Mouse (Mus musculus) heart, postnatal 0 days (tissue): ENCODE measurements at regions not wholly inside any gene's neighbourhood (a gene's known extent, or its start where the extent isn't known, plus 50 kb on each side); places are given as distances from the start of the nearest gene placed in this dataset.

Experiments
- ATAC-seq: fragments of 200-750 bp; cut with Nextera tagmentation; 2 replicates; pipeline ENCODE4 v1.8.0; 2017; ENCODE audit warnings: low read depth, moderate number of reproducible peaks, moderate library complexity; ENCODE audit not compliant: insufficient read depth
- DNase-seq: peaks from one replicate; pipeline ENCODE4 v3.0.0-alpha.2; 2016; ENCODE audit warnings: low spot score
- H3K27ac ChIP-seq: fragments of 300-500 bp; sonication (generic); 2 replicates; pipeline ENCODE4 v1.5.1; 2014; ENCODE audit warnings: low read depth, mild to moderate bottlenecking
- H3K27me3 ChIP-seq: fragments of 300-500 bp; sonication (generic); 2 replicates; pipeline ENCODE4 v1.6.1; 2014; ENCODE audit warnings: low read length, mixed read lengths; ENCODE audit not compliant: control insufficient read depth, insufficient read depth
- H3K36me3 ChIP-seq: fragments of 300-500 bp; sonication (generic); replicated peaks from 2 replicates; pipeline ENCODE4 v1.6.1; 2014; ENCODE audit warnings: low read length, mixed read lengths; ENCODE audit not compliant: control insufficient read depth, insufficient read depth
- H3K4me1 ChIP-seq: fragments of 300-500 bp; sonication (generic); 2 replicates; pipeline ENCODE4 v1.6.1; 2014; ENCODE audit warnings: antibody characterized with exemption; ENCODE audit not compliant: control insufficient read depth, insufficient read depth
- H3K4me2 ChIP-seq: fragments of 300-500 bp; sonication (generic); 2 replicates; pipeline ENCODE4 v1.6.1; 2014; ENCODE audit warnings: low read depth, mild to moderate bottlenecking, low read length, moderate library complexity
- H3K4me3 ChIP-seq: fragments of 300-500 bp; sonication (generic); 2 replicates; pipeline ENCODE4 v1.5.1; 2014; ENCODE audit warnings: low read depth, low read length
- H3K9ac ChIP-seq: fragments of 300-500 bp; sonication (generic); replicated peaks from 2 replicates; pipeline ENCODE4 v1.6.1; 2014; ENCODE audit warnings: low read depth, low read length, mixed read lengths
- H3K9me3 ChIP-seq: fragments of 300-500 bp; sonication (generic); replicated peaks from 2 replicates; pipeline ENCODE4 v1.6.1; 2016; ENCODE audit warnings: low read length; ENCODE audit not compliant: control insufficient read depth
- CTCF ChIP-seq: IDR thresholded peaks from 2 replicates; pipeline ENCODE4 v1.5.1; 2016; ENCODE audit warnings: antibody characterized with exemption, control low read depth, low read depth
- EP300 ChIP-seq: IDR thresholded peaks from 2 replicates; pipeline ENCODE4 v1.6.1; 2016; ENCODE audit warnings: antibody characterized with exemption, low read depth
- WGBS: fragments of 180-500 bp; shearing (Covaris S2); extraction: QIAGEN DNeasy Blood & Tissue Kit; methylation state at CpG from one replicate; pipeline ENCODE4 v1.1.7; 2014; 5-methylcytosine and 5-hydroxymethylcytosine counted together

- Histone ChIP-seq H3K27me3 (peaks cover 14% of the 10 kb centered on the region; the same call in 1 of the 2 replicates), H3K4me3 (no peak overlapping the region), H3K27ac (no peak overlapping the region), H3K9ac (no peak overlapping the region), H3K4me1 (peaks cover 6% of the 10 kb centered on the region; the same call in 1 of the 2 replicates), H3K4me2 (no peak overlapping the region), H3K9me3 (no peaks in the 10 kb centered on the region), H3K36me3 (no peaks in the 10 kb centered on the region)
- ATAC-seq (no peak), DNase-seq (no peak)
- TF ChIP-seq CTCF (no peak), EP300 (no peak)
- WGBS = 58% methylated on average over 10 of the region's 10 CpGs
These were observed 139.8 kb downstream of the Opa1 start for GRCm38 (mm10) chr16:29718965-29719364.

DNA sequence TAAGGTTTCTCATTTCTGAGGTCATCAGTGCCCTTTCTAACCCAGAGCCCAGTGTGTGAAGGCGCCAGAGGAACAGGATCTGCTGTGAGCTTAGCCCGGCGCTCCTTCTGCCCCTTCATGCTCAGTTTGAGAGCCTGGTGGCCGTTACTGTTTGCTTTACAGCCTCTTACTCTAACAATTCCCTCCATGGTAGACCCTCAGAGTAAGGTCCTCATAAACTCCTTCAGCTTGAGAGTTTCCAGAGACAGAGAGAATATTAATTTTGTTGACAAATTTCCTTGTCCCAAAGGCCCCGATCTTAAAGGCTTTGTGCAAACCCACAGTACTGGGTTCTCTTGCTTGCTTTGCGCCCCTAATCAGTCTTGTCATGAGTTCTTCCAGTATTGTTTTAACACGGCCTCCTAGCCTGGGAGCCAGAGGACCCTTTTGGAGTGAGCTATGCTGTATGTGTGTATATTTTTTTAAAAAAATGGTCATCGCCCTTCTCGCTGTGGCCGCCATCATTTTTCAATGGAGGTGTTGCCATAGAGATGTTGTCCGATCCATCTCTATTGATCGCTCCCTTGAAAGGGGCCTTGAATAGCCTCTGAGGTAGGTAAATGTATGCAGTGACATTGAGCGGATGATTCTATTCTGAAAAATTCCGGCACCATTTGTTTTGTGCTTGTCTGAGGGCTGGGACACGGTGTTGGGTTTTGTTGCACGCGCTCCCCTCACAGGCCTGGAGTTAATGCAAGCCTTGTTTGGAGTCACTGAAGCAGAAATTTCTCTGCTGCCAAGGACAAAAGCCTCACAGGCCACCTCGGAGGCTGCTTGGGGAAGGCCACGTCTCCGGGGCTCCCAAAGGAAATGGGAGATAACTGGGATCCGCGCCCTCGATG lies 140.7 kb downstream of the Opa1 start:
- no peak for ATAC-seq
- 87% methylated on average over 23 of the region's 23 CpGs for WGBS
- Histone ChIP-seq H3K4me2 (no peak overlapping the region), H3K9ac (no peak overlapping the region), H3K4me3 (no peak overlapping the region), H3K36me3 (no peaks in the 10 kb centered on the region), H3K9me3 (no peaks in the 10 kb centered on the region), H3K27ac (no peak overlapping the region), H3K4me1 (0 out of 2 replicates have a peak, but pooled peaks cover under 1% of the 10 kb centered on the region), H3K27me3 (peaks cover 14% of the 10 kb centered on the region; the same call in 1 of the 2 replicates)
- no peak for DNase-seq
- TF ChIP-seq CTCF (no peak), EP300 (no peak)

DNA sequence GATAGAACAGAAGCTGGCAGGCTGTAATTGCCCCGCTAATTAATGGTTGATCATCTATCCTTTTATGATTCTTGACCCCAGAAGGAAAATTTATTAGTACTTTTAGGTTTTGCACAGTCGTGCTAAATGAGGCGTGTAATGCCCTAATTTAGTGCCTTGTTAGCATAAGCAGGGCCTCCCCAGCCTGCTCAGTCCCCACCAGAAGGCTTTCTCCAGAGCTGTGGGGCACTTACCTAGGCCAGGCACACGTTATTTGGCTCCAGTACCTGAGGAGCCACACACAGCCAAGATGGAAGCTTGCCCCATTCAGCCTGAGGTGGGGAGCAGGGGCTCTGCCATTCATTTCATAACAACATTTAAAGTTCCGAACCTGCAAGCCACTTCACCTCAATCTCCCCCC lies 146.0 kb downstream of the Opa1 start:
- H3K9me3 ChIP-seq = no peaks in the 10 kb centered on the region
- no peak overlapping the region for H3K4me2 ChIP-seq
- no peak overlapping the region for H3K9ac ChIP-seq
- no peak overlapping the region for H3K27ac ChIP-seq
- H3K4me1 ChIP-seq = no peaks in the 10 kb centered on the region
- WGBS = 71% methylated on average over 5 of the region's 5 CpGs
- no peaks in the 10 kb centered on the region for H3K36me3 ChIP-seq
- TF ChIP-seq CTCF (no peak), EP300 (no peak)
- peaks cover 48% of the 10 kb centered on the region for H3K27me3 ChIP-seq
- DNase-seq = no peak
- no peak overlapping the region for H3K4me3 ChIP-seq
- ATAC-seq = no peak

DNA sequence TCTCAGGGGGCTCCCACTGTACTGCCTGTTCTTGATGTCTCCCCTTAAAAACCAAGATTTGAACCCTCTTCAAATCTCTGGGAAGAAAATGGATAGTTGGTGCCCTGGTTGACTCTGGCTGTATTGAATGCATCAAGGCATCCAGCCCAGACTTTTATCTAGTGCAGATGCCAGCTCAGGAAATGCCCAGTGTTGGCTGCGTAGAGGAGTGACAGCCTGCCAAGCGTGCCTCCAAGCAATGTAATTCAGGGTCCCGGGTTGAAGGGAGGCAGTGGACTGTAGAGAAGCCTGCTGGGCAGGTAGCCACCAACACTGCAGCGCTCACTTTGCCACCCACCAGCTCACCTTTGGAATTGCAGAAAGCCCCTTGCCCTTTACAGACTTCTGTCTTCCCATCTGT lies 146.4 kb downstream of the Opa1 start:
- H3K4me3 ChIP-seq = no peak overlapping the region
- H3K4me1 ChIP-seq = no peaks in the 10 kb centered on the region
- H3K27ac ChIP-seq = no peak overlapping the region
- DNase-seq (no peak), ATAC-seq (no peak)
- no peak for TF ChIP-seq EP300
- TF ChIP-seq CTCF = no peak
- no peak overlapping the region for H3K9ac ChIP-seq
- no peaks in the 10 kb centered on the region for H3K36me3 ChIP-seq
- H3K27me3 ChIP-seq = peaks cover 46% of the 10 kb centered on the region
- H3K9me3 ChIP-seq = no peaks in the 10 kb centered on the region
- no peak overlapping the region for H3K4me2 ChIP-seq
- WGBS = 43% methylated on average over 4 of the region's 4 CpGs

- Histone ChIP-seq H3K4me2 (no peak overlapping the region), H3K27me3 (peaks cover 51% of the 10 kb centered on the region), H3K4me3 (no peak overlapping the region), H3K9ac (no peak overlapping the region), H3K36me3 (no peaks in the 10 kb centered on the region), H3K4me1 (no peaks in the 10 kb centered on the region), H3K9me3 (no peaks in the 10 kb centered on the region), H3K27ac (no peak overlapping the region)
- TF ChIP-seq CTCF = no peak
- no peak for TF ChIP-seq EP300
- DNase-seq (no peak), ATAC-seq (no peak)
- 71% methylated on average over 7 of the region's 7 CpGs for WGBS
These were observed 148.3 kb downstream of the Opa1 start for GRCm38 (mm10) chr16:29727397-29727796.
